Mouse (Mus musculus): ENCODE measurements around the gene Ephb1. TPM values are rescaled to one million over a fixed set of nuclear protein-coding genes. Genes with fewer than 3 reads are reported as not detected.

Ephb1 gene
- total and polyA plus RNA-seq, 3 experiments: not detected

GRCm38 (mm10) chr9:102025141-102025540 lies 329.4 kb downstream of the Ephb1 start:
- Histone ChIP-seq H3K27ac (ENCODE audit: control insufficient read depth, low read depth, low read length) (no peak overlapping the region), H3K27me3 (ENCODE audit: control insufficient read depth in 1 of 2, insufficient read depth in 2 of 2, low read length in 2 of 2) (no peaks in the 10 kb centered on the region), H3K4me3 (ENCODE audit: control insufficient read depth in 1 of 2, insufficient read depth in 1 of 2, low read depth in 2 of 2, low read length in 2 of 2) (no peak overlapping the region), H3K79me2 (ENCODE audit: control insufficient read depth, insufficient read depth, low read length, poor library complexity) (no peaks in the 10 kb centered on the region), H3K36me3 (ENCODE audit: control insufficient read depth in 1 of 2, insufficient read depth in 2 of 2, low read length in 2 of 2) (no peaks in the 10 kb centered on the region), H3K9me3 (replicated peaks; ENCODE audit: insufficient read depth, low read length) (no peaks in the 10 kb centered on the region), H3K9ac (ENCODE audit: control insufficient read depth, low read depth, low read length, poor library complexity, severe bottlenecking) (no peak overlapping the region), H3K4me1 (ENCODE audit: control insufficient read depth in 1 of 2, insufficient read depth in 2 of 2, low read length in 2 of 2) (no peaks in the 10 kb centered on the region)
- no peak for DNase-seq (ENCODE audit: low read depth, low spot score)
- TF ChIP-seq UBTF (IDR thresholded peaks at IDR 0.05; ENCODE audit: borderline replicate concordance, insufficient read depth, low read depth, low read length) (no peak), GABPA (IDR thresholded peaks at IDR 0.05; ENCODE audit: low read depth, low read length) (no peak), POLR2AphosphoS2 (IDR thresholded peaks at IDR 0.05; ENCODE audit: low read length) (no peak), CTCF (IDR thresholded peaks at IDR 0.05 in 2 of 3, conservative IDR thresholded peaks at IDR 0.05 in 1 of 3; ENCODE audit: control insufficient read depth in 1 of 3, insufficient read depth in 1 of 3, low read depth in 2 of 3, low read length in 3 of 3, poor library complexity in 1 of 3, severe bottlenecking in 1 of 3) (no peak), EP300 (IDR thresholded peaks at IDR 0.05; ENCODE audit: low read depth in 1 of 2, low read length in 2 of 2) (no peak), TBP (IDR thresholded peaks at IDR 0.05; ENCODE audit: low read depth, low read length) (no peak), USF2 (IDR thresholded peaks at IDR 0.05; ENCODE audit: borderline replicate concordance in 1 of 2, insufficient read depth in 1 of 2, low read depth in 1 of 2, low read length in 2 of 2) (no peak), MAFK (IDR thresholded peaks at IDR 0.05; ENCODE audit: borderline replicate concordance, low read depth, low read length) (no peak), ZNF384 (IDR thresholded peaks at IDR 0.05; ENCODE audit: low read depth, low read length) (no peak), SMC3 (IDR thresholded peaks at IDR 0.05; ENCODE audit: low read depth, low read length) (no peak), NELFE (IDR thresholded peaks at IDR 0.05; ENCODE audit: low read depth, low read length) (no peak), GATA1 (IDR thresholded peaks at IDR 0.05; ENCODE audit: low read depth, low read length) (no peak), CHD1 (IDR thresholded peaks at IDR 0.05; ENCODE audit: low read depth, low read length) (no peak), RAD21 (IDR thresholded peaks at IDR 0.05; ENCODE audit: low read depth, low read length) (no peak), SIN3A (IDR thresholded peaks at IDR 0.05; ENCODE audit: low read length) (no peak)

GRCm38 (mm10) chr9:102015516-102015915 lies 339.0 kb downstream of the Ephb1 start:
- Histone ChIP-seq H3K27ac (ENCODE audit: control insufficient read depth, low read depth, low read length) (no peak overlapping the region), H3K79me2 (ENCODE audit: control insufficient read depth, insufficient read depth, low read length, poor library complexity) (no peaks in the 10 kb centered on the region), H3K4me3 (ENCODE audit: control insufficient read depth in 1 of 2, insufficient read depth in 1 of 2, low read depth in 2 of 2, low read length in 2 of 2) (no peak overlapping the region), H3K9me3 (replicated peaks; ENCODE audit: insufficient read depth, low read length) (no peaks in the 10 kb centered on the region), H3K36me3 (ENCODE audit: control insufficient read depth in 1 of 2, insufficient read depth in 2 of 2, low read length in 2 of 2) (no peaks in the 10 kb centered on the region), H3K9ac (ENCODE audit: control insufficient read depth, low read depth, low read length, poor library complexity, severe bottlenecking) (no peak overlapping the region), H3K27me3 (ENCODE audit: control insufficient read depth in 1 of 2, insufficient read depth in 2 of 2, low read length in 2 of 2) (no peaks in the 10 kb centered on the region), H3K4me1 (ENCODE audit: control insufficient read depth in 1 of 2, insufficient read depth in 2 of 2, low read length in 2 of 2) (no peaks in the 10 kb centered on the region)
- no peak for DNase-seq (ENCODE audit: low read depth, low spot score)
- TF ChIP-seq RCOR1 (IDR thresholded peaks at IDR 0.05; ENCODE audit: low read depth, low read length) (no peak), USF2 (IDR thresholded peaks at IDR 0.05; ENCODE audit: borderline replicate concordance in 1 of 2, insufficient read depth in 1 of 2, low read depth in 1 of 2, low read length in 2 of 2) (no peak), ZC3H11A (IDR thresholded peaks at IDR 0.05; ENCODE audit: low read depth, low read length) (no peak), E2F4 (IDR thresholded peaks at IDR 0.05; ENCODE audit: borderline replicate concordance, low read depth, low read length) (no peak), NRF1 (IDR thresholded peaks at IDR 0.05; ENCODE audit: insufficient read depth, low read depth, low read length, poor library complexity, severe bottlenecking) (no peak), POLR2AphosphoS5 (IDR thresholded peaks at IDR 0.05; ENCODE audit: borderline replicate concordance, low read depth, low read length) (no peak), MYC (IDR thresholded peaks at IDR 0.05; ENCODE audit: low read depth, low read length) (no peak), MXI1 (IDR thresholded peaks at IDR 0.05; ENCODE audit: low read depth, low read length) (no peak), ZNF384 (IDR thresholded peaks at IDR 0.05; ENCODE audit: low read depth, low read length) (no peak), CHD1 (IDR thresholded peaks at IDR 0.05; ENCODE audit: low read depth, low read length) (no peak), TBP (IDR thresholded peaks at IDR 0.05; ENCODE audit: low read depth, low read length) (no peak), MYB (IDR thresholded peaks at IDR 0.05; ENCODE audit: low read depth, low read length) (no peak), CHD2 (IDR thresholded peaks at IDR 0.05; ENCODE audit: low read length) (no peak)
